Mouse (Mus musculus): ENCODE measurements around the gene C5ar2. TPM values are rescaled to one million over a fixed set of nuclear protein-coding genes. Genes with fewer than 3 reads are reported as not detected.

Gene C5ar2
- 0.72 and 0.77 TPM in 2 replicates for polyA plus RNA-seq (2015; fragmentation: Nextera tagmentation; extraction: Ambion mirVana)

DNA sequence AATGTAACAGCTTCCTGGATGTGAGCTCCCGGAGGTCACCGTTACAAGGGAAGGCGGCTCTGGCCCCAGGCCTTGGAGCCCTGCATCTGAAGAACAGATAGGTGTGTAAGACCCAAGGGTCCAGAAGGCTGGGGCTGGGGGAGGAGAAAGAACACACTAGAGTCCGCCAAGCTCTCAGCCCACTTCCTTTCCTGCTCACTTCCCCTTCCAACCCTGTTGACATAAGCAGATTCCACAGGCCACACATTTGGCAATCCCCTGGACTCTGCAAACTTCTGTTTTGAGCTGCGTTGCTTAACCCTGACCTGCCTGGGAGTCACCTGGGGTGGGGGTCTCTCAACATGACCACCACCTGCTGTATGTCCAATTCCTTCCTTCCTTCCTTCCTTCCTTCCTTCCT, at the start of gene C5ar2:
TSS of gene C5ar2 (minus strand) at position 88 of the 400 bp plus-strand sequence.
- Histone ChIP-seq H3K36me3 (no peaks in the 10 kb centered on the region), H3K4me1 (replicated peaks) (peaks cover 54% of the 10 kb centered on the region), H3K27ac (peak within 1 kb of the TSS; percentile 58), H3K9ac (no peak within 1 kb of the TSS), H3K27me3 (no peaks in the 10 kb centered on the region), H3K9me3 (replicated peaks) (no peaks in the 10 kb centered on the region), H3K4me3 (replicated peaks) (no peak within 1 kb of the TSS), H3K4me2 (no peak within 1 kb of the TSS)
- DNase-seq, result no peak
- peak; percentile 22; the same call in 1 of the 2 replicates for ATAC-seq (ENCODE audit: low read depth)
- 43% methylated on average over 5 of the region's 5 CpGs for WGBS (ENCODE audit: insufficient replicate concordance)

DNA sequence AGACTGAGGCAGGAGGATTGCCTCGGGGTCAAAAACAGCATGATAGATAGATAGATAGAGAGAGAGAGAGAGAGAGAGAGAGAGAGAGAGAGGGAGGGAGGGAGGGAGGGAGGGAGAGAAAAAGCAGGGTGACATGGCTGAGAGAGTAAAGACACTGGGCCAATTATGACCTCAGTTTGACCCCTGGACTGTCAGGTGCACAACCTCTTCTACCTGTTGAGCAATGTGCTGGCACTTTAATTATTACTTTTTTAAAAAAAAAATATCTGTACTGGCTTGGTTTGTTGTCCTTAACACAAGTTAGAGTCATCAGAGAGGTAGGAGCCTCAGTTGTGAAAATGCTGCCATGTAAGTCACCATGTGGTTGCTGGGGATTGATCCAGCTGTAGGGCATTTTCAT, 43.8 kb upstream of the C5ar2 start:
- Histone ChIP-seq H3K4me1 (replicated peaks) (peaks cover 32% of the 10 kb centered on the region), H3K27ac (no peak overlapping the region), H3K4me2 (no peak overlapping the region), H3K4me3 (replicated peaks) (no peak overlapping the region), H3K9ac (no peak overlapping the region), H3K27me3 (no peaks in the 10 kb centered on the region), H3K9me3 (replicated peaks) (no peaks in the 10 kb centered on the region), H3K36me3 (peaks cover 16% of the 10 kb centered on the region)
- 41% methylated on average over 1 of the region's 1 CpGs for WGBS (ENCODE audit: insufficient replicate concordance)
- DNase-seq (no peak), ATAC-seq (ENCODE audit: low read depth) (no peak)

DNA sequence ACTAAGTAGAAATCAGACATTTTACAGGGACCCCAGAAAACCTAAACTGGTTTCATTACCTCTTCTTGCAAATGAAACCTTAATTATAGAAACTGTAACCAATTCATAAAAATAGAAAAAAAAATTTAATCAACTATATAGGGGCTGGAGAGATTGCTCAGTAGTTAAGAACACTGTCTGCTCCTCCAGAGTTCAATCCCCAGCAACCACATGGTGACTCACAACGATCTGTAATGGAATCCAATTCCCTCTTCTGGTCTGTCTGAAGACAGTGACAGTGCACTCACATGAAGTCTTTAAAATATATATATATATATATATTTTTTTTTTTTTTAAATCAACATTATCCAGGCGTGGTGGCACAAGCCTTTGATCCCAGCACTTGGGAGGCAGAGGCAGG, 43.1 kb upstream of the C5ar2 start:
- Histone ChIP-seq H3K4me2 (peak overlapping the region; percentile 80), H3K36me3 (peaks cover 24% of the 10 kb centered on the region), H3K9me3 (replicated peaks) (no peaks in the 10 kb centered on the region), H3K4me3 (replicated peaks) (peak overlapping the region; percentile 72), H3K27me3 (no peaks in the 10 kb centered on the region), H3K4me1 (replicated peaks) (peaks cover 32% of the 10 kb centered on the region), H3K9ac (peak overlapping the region; percentile 79; the same call in 1 of the 2 replicates), H3K27ac (peak overlapping the region; percentile 92; the same call in 1 of the 2 replicates)
- WGBS (ENCODE audit: insufficient replicate concordance), result 71% methylated on average over 2 of the region's 2 CpGs
- ATAC-seq (ENCODE audit: low read depth) (no peak), DNase-seq (no peak)

DNA sequence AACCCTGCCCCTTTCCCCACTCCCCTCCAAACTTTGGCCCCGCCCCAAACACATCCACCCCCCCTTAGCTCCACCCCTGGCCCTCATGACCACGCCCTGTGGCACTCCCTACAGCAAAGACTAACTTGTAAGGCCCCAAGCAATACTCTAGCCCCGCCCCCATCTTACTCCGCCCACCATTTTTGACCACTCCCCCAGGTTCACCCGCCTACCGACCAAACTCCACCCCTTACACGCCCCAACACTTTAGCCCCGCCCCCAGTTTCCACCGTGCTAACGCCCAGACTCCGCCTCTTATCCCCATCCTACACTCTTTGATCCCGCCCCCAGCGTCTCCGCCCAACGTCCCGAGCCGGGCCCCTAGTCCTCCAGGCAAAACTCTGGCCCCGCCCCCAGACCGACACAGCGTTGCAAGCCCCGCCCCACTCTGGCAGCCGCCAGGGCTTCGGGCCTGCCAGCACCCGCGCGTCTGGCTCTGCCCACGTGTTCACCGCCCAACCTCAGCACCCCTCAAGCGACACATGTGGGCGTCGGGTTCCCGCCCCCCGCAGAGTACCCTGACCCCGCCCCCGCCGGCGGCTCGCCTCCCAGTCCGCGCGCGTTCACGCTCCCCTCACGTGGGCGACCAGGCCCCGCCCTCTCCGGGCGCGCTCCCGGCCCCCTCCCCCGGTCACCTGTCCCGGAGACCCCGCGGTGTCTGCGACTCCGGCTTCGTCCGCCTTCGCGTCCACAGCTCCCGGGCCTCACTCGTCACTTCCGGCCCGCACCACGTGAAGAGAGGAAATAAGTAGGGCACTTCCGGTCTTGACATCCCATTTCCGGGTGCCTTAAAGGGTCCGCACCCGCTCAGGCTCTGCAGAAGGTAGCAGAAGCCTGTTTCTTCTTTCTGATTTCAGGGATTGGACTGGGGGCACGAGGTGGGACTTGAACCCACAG, 42.3 kb upstream of the C5ar2 start, which contains the start of gene Ccdc9:
TSS of gene Ccdc9 (minus strand) at position 770 of the 936 bp plus-strand sequence.
- DNase-seq (peak; percentile 100), ATAC-seq (ENCODE audit: low read depth) (peak; percentile 82)
- Histone ChIP-seq H3K36me3 (peaks cover 31% of the 10 kb centered on the region), H3K4me2 (peak within 1 kb of the TSS; percentile 80), H3K4me3 (replicated peaks) (peak within 1 kb of the TSS; percentile 72), H3K27me3 (no peaks in the 10 kb centered on the region), H3K9me3 (replicated peaks) (no peaks in the 10 kb centered on the region), H3K9ac (peak within 1 kb of the TSS; percentile 79), H3K4me1 (replicated peaks) (peaks cover 32% of the 10 kb centered on the region), H3K27ac (peak within 1 kb of the TSS; percentile 92)
- 1% methylated on average over 70 of the region's 70 CpGs for WGBS (ENCODE audit: insufficient replicate concordance)

DNA sequence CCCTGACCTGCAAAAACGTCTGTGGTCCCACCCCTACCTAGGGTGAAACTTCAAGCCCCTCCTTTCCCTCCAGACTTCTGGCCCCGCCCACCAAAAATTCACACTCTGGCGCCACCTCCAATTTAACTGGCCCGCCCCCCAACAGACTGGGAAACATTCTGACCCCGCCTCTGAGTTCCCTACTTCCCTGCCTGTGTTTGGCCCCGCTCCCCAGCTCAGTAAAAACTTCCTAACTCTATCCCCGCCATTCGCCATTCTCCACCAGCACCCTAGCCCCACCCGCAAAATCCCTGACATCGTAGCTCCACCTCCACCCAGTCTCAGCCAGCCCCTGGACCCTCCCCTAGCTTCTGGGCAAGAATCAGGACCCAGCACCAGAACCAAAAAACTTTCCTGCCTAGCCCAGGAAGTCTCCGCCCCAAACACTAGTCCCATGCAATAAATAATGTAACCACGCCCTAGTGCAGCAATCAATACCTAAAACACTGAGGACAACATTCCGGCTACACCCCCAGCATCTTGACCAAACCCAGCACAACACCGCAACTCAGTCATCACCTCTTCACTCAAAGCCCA, 41.6 kb upstream of the C5ar2 start:
- H3K36me3 ChIP-seq, result peaks cover 39% of the 10 kb centered on the region
- peak overlapping the region; percentile 92 for H3K27ac ChIP-seq
- H3K27me3 ChIP-seq, result no peaks in the 10 kb centered on the region
- peaks cover 32% of the 10 kb centered on the region for H3K4me1 ChIP-seq (replicated peaks)
- WGBS (ENCODE audit: insufficient replicate concordance), result 3% methylated on average over 14 of the region's 14 CpGs
- ATAC-seq (ENCODE audit: low read depth) (peak; percentile 30), DNase-seq (peak; percentile 75)
- H3K9ac ChIP-seq, result peak overlapping the region; percentile 54
- peak overlapping the region; percentile 72 for H3K4me3 ChIP-seq (replicated peaks)
- peak overlapping the region; percentile 80 for H3K4me2 ChIP-seq
- no peaks in the 10 kb centered on the region for H3K9me3 ChIP-seq (replicated peaks)

DNA sequence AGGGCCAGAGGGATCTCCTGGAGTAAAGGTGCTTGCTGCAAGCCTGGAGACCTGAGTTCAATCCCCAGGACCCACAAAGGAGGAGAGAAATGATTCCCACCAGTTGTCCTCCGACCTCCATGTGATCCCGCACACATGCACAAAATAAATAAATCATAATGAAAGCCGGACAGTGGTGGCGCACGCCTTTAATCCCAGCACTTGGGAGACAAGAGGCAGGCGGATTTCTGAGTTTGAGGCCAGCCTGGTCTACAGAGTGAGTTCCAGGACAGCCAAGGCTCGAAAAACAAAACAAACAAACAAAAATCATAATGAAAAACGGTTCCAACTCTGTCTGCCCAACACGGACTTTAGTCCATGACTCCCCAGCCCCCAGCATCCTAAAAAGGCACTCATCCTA, 41.0 kb upstream of the C5ar2 start:
- Histone ChIP-seq H3K9ac (peak overlapping the region; percentile 54), H3K36me3 (peaks cover 45% of the 10 kb centered on the region), H3K27me3 (no peaks in the 10 kb centered on the region), H3K9me3 (replicated peaks) (no peaks in the 10 kb centered on the region), H3K27ac (peak overlapping the region; percentile 92), H3K4me1 (replicated peaks) (peaks cover 32% of the 10 kb centered on the region), H3K4me2 (peak overlapping the region; percentile 80), H3K4me3 (replicated peaks) (peak overlapping the region; percentile 72)
- ATAC-seq (ENCODE audit: low read depth), result no peak
- DNase-seq, result no peak
- WGBS (ENCODE audit: insufficient replicate concordance), result 68% methylated on average over 9 of the region's 9 CpGs

DNA sequence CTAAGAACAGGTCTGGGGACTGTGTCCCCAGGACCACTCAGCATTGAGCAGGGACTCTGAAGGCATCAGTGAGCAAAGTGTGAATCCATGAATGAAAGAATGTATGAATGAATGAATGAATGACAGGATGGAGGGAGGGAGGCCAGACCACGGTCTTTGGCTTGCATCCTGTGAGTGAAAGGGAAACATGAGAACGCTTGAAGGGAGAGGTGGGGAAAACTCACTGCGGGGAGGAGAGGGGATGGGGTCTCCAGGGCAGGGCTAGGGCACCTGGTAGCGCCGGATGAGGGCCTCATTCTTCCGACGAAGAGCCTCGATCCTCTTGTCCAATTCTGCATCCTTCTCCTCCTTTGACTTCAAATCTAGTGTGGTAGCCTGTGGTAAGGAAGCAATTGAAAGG, 40.0 kb upstream of the C5ar2 start:
- no peak overlapping the region for H3K4me2 ChIP-seq
- H3K27ac ChIP-seq, result 0 out of 2 replicates have a peak overlapping the region, but pooled peaks have one; percentile 92
- H3K4me1 ChIP-seq (replicated peaks), result peaks cover 32% of the 10 kb centered on the region
- H3K27me3 ChIP-seq, result no peaks in the 10 kb centered on the region
- H3K36me3 ChIP-seq, result peaks cover 52% of the 10 kb centered on the region
- DNase-seq, result no peak
- no peak overlapping the region for H3K9ac ChIP-seq
- WGBS (ENCODE audit: insufficient replicate concordance), result 84% methylated on average over 8 of the region's 8 CpGs
- no peak for ATAC-seq (ENCODE audit: low read depth)
- no peak overlapping the region for H3K4me3 ChIP-seq (replicated peaks)
- no peaks in the 10 kb centered on the region for H3K9me3 ChIP-seq (replicated peaks)

DNA sequence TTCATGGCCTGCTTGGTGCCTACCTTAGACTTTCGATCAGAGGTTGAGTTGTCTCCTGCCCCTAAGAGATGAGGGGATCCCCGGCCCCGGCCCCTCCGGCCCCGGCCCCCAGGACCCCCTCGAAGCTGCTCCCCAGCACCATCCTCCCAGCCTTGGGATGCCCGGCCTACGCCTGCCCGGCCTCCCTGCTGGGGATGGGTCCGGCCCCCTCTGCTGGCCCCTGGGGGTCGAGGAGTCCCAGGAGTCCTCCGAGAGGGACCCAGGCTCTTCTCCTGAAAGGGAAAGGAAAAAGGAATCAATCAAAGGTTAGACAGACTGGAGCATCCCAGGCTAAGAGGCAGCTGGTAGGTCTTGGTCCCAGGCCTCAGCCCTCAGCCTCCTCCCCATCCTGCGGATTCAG, 38.4 kb upstream of the C5ar2 start:
- Histone ChIP-seq H3K9ac (no peak overlapping the region), H3K4me2 (no peak overlapping the region), H3K9me3 (replicated peaks) (no peaks in the 10 kb centered on the region), H3K4me3 (replicated peaks) (no peak overlapping the region), H3K27me3 (no peaks in the 10 kb centered on the region), H3K4me1 (replicated peaks) (peaks cover 34% of the 10 kb centered on the region), H3K36me3 (peaks cover 69% of the 10 kb centered on the region), H3K27ac (no peak overlapping the region)
- no peak for DNase-seq
- no peak for ATAC-seq (ENCODE audit: low read depth)
- 91% methylated on average over 13 of the region's 13 CpGs for WGBS (ENCODE audit: insufficient replicate concordance)

DNA sequence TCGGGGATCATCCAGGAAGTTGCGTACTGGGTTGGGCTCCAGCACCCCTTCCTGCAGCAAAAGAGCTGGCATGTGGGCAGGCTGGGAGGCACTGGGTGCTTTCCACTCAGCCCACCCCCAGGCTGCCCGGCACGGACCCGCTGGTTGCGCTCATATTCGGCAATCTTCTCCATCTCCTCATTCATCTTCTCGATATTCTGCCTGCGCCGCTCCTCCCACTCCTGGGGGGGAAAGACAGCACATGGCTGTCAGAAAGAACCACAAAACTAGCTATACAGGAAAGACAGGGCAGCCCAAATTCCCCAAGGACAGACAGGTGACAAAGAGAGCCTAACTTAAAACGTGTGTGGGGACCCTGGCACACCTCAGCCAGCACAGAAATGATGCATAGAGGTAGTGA, 36.8 kb upstream of the C5ar2 start:
- no peak for ATAC-seq (ENCODE audit: low read depth)
- WGBS (ENCODE audit: insufficient replicate concordance), result 89% methylated on average over 11 of the region's 11 CpGs
- DNase-seq, result no peak
- peaks cover 42% of the 10 kb centered on the region for H3K4me1 ChIP-seq (replicated peaks)
- no peak overlapping the region for H3K27ac ChIP-seq
- no peaks in the 10 kb centered on the region for H3K27me3 ChIP-seq
- H3K4me3 ChIP-seq (replicated peaks), result no peak overlapping the region
- H3K9me3 ChIP-seq (replicated peaks), result no peaks in the 10 kb centered on the region
- H3K4me2 ChIP-seq, result no peak overlapping the region
- no peak overlapping the region for H3K9ac ChIP-seq
- peaks cover 85% of the 10 kb centered on the region for H3K36me3 ChIP-seq

DNA sequence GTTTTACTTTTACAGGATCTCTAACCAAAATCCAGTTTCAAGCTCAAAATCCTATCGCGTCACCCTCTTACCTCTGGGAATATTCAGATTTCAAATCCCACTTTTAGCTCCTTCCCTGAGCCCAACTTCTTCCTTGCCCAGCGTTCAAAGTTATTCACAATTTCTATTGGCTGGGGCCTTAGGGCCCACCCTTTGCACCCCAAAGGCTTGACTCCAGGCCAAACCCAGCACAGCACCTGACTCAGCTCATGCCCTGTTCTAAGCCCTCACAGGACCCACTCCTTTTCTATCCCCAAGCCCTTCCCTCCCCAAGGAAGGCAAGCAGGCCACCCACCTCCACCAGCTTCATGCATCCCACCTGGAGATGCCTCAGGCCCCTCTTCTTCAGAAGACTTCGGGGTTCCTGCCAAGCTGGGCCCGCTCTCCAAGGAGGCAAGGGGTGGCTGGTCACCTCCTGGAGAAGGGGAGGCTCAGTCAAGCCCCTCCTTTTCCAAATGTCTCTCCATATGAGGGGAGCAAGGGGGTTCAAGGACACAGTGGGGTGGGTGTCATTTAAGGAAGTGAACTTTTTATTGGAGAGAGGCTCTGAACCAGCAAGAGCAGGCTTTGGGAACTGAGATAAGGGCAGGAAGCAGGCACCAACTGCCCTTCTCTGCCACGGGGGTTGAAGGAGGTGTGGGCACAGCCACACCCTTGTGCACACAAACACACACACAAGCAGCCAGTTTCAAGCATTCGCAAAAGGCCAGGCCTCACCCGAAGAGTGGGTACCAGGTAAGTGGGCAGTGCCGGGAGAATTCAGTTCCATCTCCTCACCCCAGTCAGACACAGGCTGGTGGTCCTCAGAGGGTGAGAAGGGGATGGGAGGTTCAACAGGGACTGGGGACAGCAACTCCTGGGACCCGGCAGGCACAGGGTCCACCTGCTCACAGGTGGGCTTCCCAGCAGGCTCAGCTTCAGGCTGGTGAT, 31.3 kb upstream of the C5ar2 start:
- 47% methylated on average over 10 of the region's 10 CpGs for WGBS (ENCODE audit: insufficient replicate concordance)
- H3K27ac ChIP-seq, result peak overlapping the region; percentile 98
- DNase-seq (peak; percentile 52), ATAC-seq (ENCODE audit: low read depth) (0 out of 2 replicates have a peak, but pooled peaks have one; percentile 13)
- H3K4me1 ChIP-seq (replicated peaks), result peaks cover 63% of the 10 kb centered on the region
- H3K9ac ChIP-seq, result peak overlapping the region; percentile 93
- H3K36me3 ChIP-seq, result peaks cover 54% of the 10 kb centered on the region
- no peaks in the 10 kb centered on the region for H3K9me3 ChIP-seq (replicated peaks)
- H3K27me3 ChIP-seq, result no peaks in the 10 kb centered on the region
- peak overlapping the region; percentile 100 for H3K4me2 ChIP-seq
- peak overlapping the region; percentile 84 for H3K4me3 ChIP-seq (replicated peaks)

Measured in liver, embryonic 13.5 days (tissue).